Mouse (Mus musculus) lung, adult 2 months (tissue): ENCODE data around the gene Spc24.

Source experiments
- CTCF ChIP-seq: fragments of 200-500 bp; IDR thresholded peaks from 2 replicates; pipeline ENCODE4 v1.5.1; 2011; ENCODE audit warnings: mild to moderate bottlenecking, low read length, control low read depth; ENCODE audit not compliant: insufficient read depth
- POLR2A ChIP-seq: fragments of 200-500 bp; IDR thresholded peaks from 2 replicates; pipeline ENCODE4 v1.6.1; 2011; ENCODE audit warnings: low read depth, mild to moderate bottlenecking, control low read depth, low read length, borderline replicate concordance; ENCODE audit errors: extremely low read depth

DNA sequence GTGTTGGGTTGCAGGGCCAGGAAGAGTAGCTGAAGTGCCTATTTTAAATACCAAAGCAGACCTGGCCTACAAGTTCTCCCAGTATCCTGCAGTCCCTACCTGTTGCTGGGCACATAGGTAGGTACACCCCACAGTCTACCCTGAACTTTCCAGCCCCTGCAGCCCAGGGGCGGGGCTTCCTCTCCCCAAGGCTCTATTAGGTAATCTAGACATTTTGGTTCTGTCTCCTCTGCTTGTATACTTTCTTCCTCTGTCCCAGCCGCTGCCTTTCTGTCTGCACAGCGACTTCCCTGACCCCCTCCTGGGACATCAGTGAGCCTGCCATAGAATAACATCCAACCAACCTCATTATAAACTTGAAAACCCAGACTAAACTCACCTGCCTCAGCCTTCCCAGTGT is 9.7 kb downstream of the Spc24 start:
- TF ChIP-seq CTCF (no peak), POLR2A (no peak)
